Mouse (Mus musculus): ENCODE measurements at regions not wholly inside any gene's neighbourhood (a gene's known extent, or its start where the extent isn't known, plus 50 kb on each side); places are given as distances from the start of the nearest gene placed in this dataset.

DNA sequence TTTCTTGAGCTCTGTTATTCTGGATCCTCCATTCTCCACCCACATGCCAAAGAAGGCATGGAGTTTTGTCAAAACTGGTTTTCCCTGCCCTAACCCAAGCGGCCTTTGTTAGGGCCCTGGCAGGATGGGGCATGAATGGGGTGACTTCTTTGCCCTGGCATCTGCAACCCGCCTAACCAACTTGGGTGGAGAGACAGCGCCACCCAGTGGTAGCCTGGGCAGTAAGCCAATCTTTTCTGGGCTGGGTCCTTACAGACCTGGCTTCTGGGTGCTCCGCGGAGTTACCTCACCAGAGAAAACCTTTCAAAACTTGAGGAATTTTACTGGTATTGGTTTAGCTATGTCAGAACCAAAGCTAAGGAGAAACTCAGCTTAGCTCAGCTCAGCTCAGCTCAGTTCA, 51.8 kb upstream of the Pja1 start:
- Histone ChIP-seq H3K4me1 (replicated peaks; ENCODE audit: control insufficient read depth, insufficient read depth, low read length) (no peaks in the 10 kb centered on the region; the same call in 1 of the 2 replicates), H3K27me3 (ENCODE audit: control insufficient read depth, insufficient read depth, low read length) (peaks cover 16% of the 10 kb centered on the region), H3K27ac (ENCODE audit: low read depth, low read length) (no peak overlapping the region; the same call in 1 of the 2 replicates), H3K9me3 (ENCODE audit: control insufficient read depth, low read length) (no peaks in the 10 kb centered on the region), H3K36me3 (ENCODE audit: control insufficient read depth, insufficient read depth, low read length) (no peaks in the 10 kb centered on the region), H3K9ac (ENCODE audit: low read depth, low read length) (no peak overlapping the region), H3K4me3 (ENCODE audit: low read depth, low read length) (no peak overlapping the region), H3K4me2 (replicated peaks; ENCODE audit: low read depth, low read length) (no peak overlapping the region)
- 13% methylated on average over 5 of the region's 5 CpGs for WGBS
- peak; percentile 85 for DNase-seq (ENCODE audit: low spot score)
- peak; percentile 68 for ATAC-seq (ENCODE audit: low FRiP score)

DNA sequence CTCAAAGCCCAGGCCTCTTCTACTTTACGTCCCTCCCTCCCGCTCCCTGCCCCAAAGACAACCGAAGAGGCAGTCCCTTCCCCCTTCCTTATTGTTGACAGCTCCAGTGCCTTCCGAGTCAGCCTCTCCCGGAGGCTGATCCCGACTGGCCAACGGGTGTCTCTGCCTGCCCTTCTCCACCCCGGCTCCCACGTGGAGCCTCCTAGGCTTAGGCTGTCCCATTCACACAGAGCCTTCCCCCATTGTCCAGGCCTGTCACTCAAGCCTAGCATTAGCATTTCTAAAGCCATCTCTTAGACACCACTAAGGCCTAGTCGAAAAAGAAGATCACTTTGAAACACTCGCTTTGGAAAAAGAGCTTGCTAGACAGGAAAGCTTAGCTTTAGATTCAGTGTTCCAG, 51.2 kb upstream of the Pja1 start:
- Histone ChIP-seq H3K4me2 (replicated peaks; ENCODE audit: low read depth, low read length) (no peak overlapping the region), H3K4me3 (ENCODE audit: low read depth, low read length) (no peak overlapping the region), H3K4me1 (replicated peaks; ENCODE audit: control insufficient read depth, insufficient read depth, low read length) (no peaks in the 10 kb centered on the region; the same call in 1 of the 2 replicates), H3K36me3 (ENCODE audit: control insufficient read depth, insufficient read depth, low read length) (no peaks in the 10 kb centered on the region), H3K9ac (ENCODE audit: low read depth, low read length) (no peak overlapping the region), H3K9me3 (ENCODE audit: control insufficient read depth, low read length) (no peaks in the 10 kb centered on the region), H3K27ac (ENCODE audit: low read depth, low read length) (no peak overlapping the region; the same call in 1 of the 2 replicates), H3K27me3 (ENCODE audit: control insufficient read depth, insufficient read depth, low read length) (peaks cover 16% of the 10 kb centered on the region)
- ATAC-seq (ENCODE audit: low FRiP score) (peak; percentile 98), DNase-seq (ENCODE audit: low spot score) (peak; percentile 79)
- WGBS: 13% methylated on average over 11 of the region's 11 CpGs

DNA sequence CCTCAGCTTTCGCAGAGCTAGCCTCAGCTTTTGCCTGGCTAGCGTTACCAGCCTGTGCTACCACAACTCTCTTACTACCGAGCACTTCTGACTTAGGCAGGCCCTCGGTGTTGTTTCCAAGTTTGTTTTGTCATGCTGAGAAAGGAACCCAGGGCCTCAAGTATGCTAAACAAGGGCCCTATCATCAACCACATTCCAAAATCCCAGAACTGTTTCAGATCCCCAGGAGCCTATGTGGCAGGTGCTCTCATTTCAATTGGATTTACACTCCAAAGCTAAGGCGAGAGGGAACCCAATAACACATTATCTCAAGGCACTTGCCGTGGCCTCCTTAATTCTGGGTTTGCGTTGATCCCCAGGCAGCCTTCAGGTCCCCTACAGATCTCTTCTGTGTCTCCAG, 50.8 kb upstream of the Pja1 start:
- H3K9ac ChIP-seq (ENCODE audit: low read depth, low read length): no peak overlapping the region
- H3K4me1 ChIP-seq (replicated peaks; ENCODE audit: control insufficient read depth, insufficient read depth, low read length): no peaks in the 10 kb centered on the region; the same call in 1 of the 2 replicates
- no peak overlapping the region for H3K27ac ChIP-seq (ENCODE audit: low read depth, low read length)
- DNase-seq (ENCODE audit: low spot score) (no peak), ATAC-seq (ENCODE audit: low FRiP score) (no peak)
- H3K36me3 ChIP-seq (ENCODE audit: control insufficient read depth, insufficient read depth, low read length): no peaks in the 10 kb centered on the region
- H3K4me2 ChIP-seq (replicated peaks; ENCODE audit: low read depth, low read length): no peak overlapping the region
- H3K27me3 ChIP-seq (ENCODE audit: control insufficient read depth, insufficient read depth, low read length): peaks cover 16% of the 10 kb centered on the region
- no peaks in the 10 kb centered on the region for H3K9me3 ChIP-seq (ENCODE audit: control insufficient read depth, low read length)
- WGBS: 39% methylated on average over 7 of the region's 7 CpGs
- H3K4me3 ChIP-seq (ENCODE audit: low read depth, low read length): no peak overlapping the region

All from hindbrain, embryonic 11.5 days (tissue).